Mouse (Mus musculus): Measurements from ENCODE around the gene Gm9837.
A peak's percentile ranks its signal among the peaks of the same experiment; 100 is the strongest.
"Not testable (repeated sequence)": the region's sequence is repeated elsewhere in the genome, so short reads cannot be mapped to it uniquely, and the experiment has no call there.

Gm9837 gene

GRCm38 (mm10) chr11:53456474-53457371 is 13.6 kb downstream of the Gm9837 start, which contains the start of the genes Gm10447 and Shroom1:
Gm10447 (minus strand) TSS chr11:53457110.
Shroom1 (plus strand) TSS chr11:53457205.
- DNase-seq (ENCODE audit: low spot score) = no peak

GRCm38 (mm10) chr11:53453031-53453430 is 17.2 kb downstream of the Gm9837 start:
- no peak for DNase-seq (ENCODE audit: low spot score)

GRCm38 (mm10) chr11:53452396-53452795 is 17.9 kb downstream of the Gm9837 start:
- no peak for DNase-seq (ENCODE audit: low spot score)

- DNase-seq (ENCODE audit: low spot score) = no peak
Observed at GRCm38 (mm10) chr11:53451361-53451760, 18.9 kb downstream of the Gm9837 start.

- DNase-seq (ENCODE audit: low spot score) = no peak
Observed at GRCm38 (mm10) chr11:53450070-53450705, 20.1 kb downstream of the Gm9837 start.

GRCm38 (mm10) chr11:53448529-53448928 is 21.8 kb downstream of the Gm9837 start:
- no peak for DNase-seq (ENCODE audit: low spot score)

GRCm38 (mm10) chr11:53447996-53448395 is 22.3 kb downstream of the Gm9837 start:
- no peak for DNase-seq (ENCODE audit: low spot score)

- no peak for DNase-seq (ENCODE audit: low spot score)
Observed at GRCm38 (mm10) chr11:53446183-53446582, 24.1 kb downstream of the Gm9837 start.

- no peak for DNase-seq (ENCODE audit: low spot score)
Observed at GRCm38 (mm10) chr11:53445562-53445961, 24.7 kb downstream of the Gm9837 start.

- no peak for DNase-seq (ENCODE audit: low spot score)
Observed at GRCm38 (mm10) chr11:53443861-53444260, 26.4 kb downstream of the Gm9837 start.

- no peak for DNase-seq (ENCODE audit: low spot score)
Observed at GRCm38 (mm10) chr11:53441921-53442320, 28.4 kb downstream of the Gm9837 start.

GRCm38 (mm10) chr11:53436338-53436737 is 33.9 kb downstream of the Gm9837 start:
- no peak for DNase-seq (ENCODE audit: low spot score)

GRCm38 (mm10) chr11:53435504-53435903 is 34.8 kb downstream of the Gm9837 start:
- no peak for DNase-seq (ENCODE audit: low spot score)

- peak; percentile 45 for DNase-seq (ENCODE audit: low spot score)
Observed at GRCm38 (mm10) chr11:53433057-53433456, 37.2 kb downstream of the Gm9837 start.

GRCm38 (mm10) chr11:53431347-53432056 is 38.8 kb downstream of the Gm9837 start:
- DNase-seq (ENCODE audit: low spot score) = peak; percentile 42

- DNase-seq (ENCODE audit: low spot score) = peak; percentile 100
Observed at GRCm38 (mm10) chr11:53430670-53431346, 39.5 kb downstream of the Gm9837 start, which contains the start of the genes Uqcrq and Gdf9. Uqcrq (minus strand) TSS chr11:53430831. Gdf9 (plus strand) TSS chr11:53431023.

- no peak for DNase-seq (ENCODE audit: low spot score)
Observed at GRCm38 (mm10) chr11:53430300-53430669, 40.0 kb downstream of the Gm9837 start.

- no peak for DNase-seq (ENCODE audit: low spot score)
Observed at GRCm38 (mm10) chr11:53429182-53429581, 41.1 kb downstream of the Gm9837 start.

- DNase-seq (ENCODE audit: low spot score) = no peak
Observed at GRCm38 (mm10) chr11:53428716-53429057, 41.6 kb downstream of the Gm9837 start.

- no peak for DNase-seq (ENCODE audit: low spot score)
Observed at GRCm38 (mm10) chr11:53427993-53428715, 42.1 kb downstream of the Gm9837 start.

- DNase-seq (ENCODE audit: low spot score) = not testable (repeated sequence)
Observed at GRCm38 (mm10) chr11:53426914-53427313, 43.4 kb downstream of the Gm9837 start.

All from c-Kit-positive CD71-positive TER-119-positive erythroid progenitor cells, embryonic 14.5 days (primary cell).